Mouse (Mus musculus) thymus, adult 2 months (tissue): ENCODE results near the gene 2010109A12Rik. TPM values are rescaled to one million over a fixed set of nuclear protein-coding genes. Genes with fewer than 3 reads are reported as not detected.

Experiments used
- DNase-seq: peaks from one replicate; pipeline ENCODE4 v3.0.0; 2021
- H3K27ac ChIP-seq: fragments of 200-500 bp; 2 replicates; pipeline ENCODE4 v1.5.1; 2012; ENCODE audit warnings: low read length, control low read depth; ENCODE audit not compliant: control insufficient read depth, insufficient read depth
- H3K27me3 ChIP-seq: fragments of 200-500 bp; 2 replicates; pipeline ENCODE4 v1.6.1; 2012; ENCODE audit warnings: mild to moderate bottlenecking, low read length, moderate library complexity, mixed read lengths; ENCODE audit not compliant: control insufficient read depth, insufficient read depth
- H3K36me3 ChIP-seq: fragments of 200-500 bp; 2 replicates; pipeline ENCODE4 v1.6.1; 2012; ENCODE audit warnings: mild to moderate bottlenecking, low read length, moderate library complexity; ENCODE audit not compliant: control insufficient read depth, insufficient read depth
- H3K4me1 ChIP-seq: fragments of 200-500 bp; replicated peaks from 2 replicates; pipeline ENCODE4 v1.6.1; 2012; ENCODE audit warnings: low read length; ENCODE audit not compliant: control insufficient read depth, insufficient read depth
- H3K4me3 ChIP-seq: fragments of 200-500 bp; 2 replicates; pipeline ENCODE4 v1.5.1; 2012; ENCODE audit warnings: mild to moderate bottlenecking, low read length, control low read depth, moderate library complexity; ENCODE audit not compliant: control insufficient read depth, insufficient read depth
- CTCF ChIP-seq: fragments of 200-500 bp; IDR thresholded peaks from 2 replicates; pipeline ENCODE4 v1.5.1; 2012; ENCODE audit warnings: mild to moderate bottlenecking, control low read depth, low read length, moderate library complexity, borderline replicate concordance; ENCODE audit not compliant: control insufficient read depth, poor library complexity, insufficient read depth; ENCODE audit errors: extremely low read depth
- POLR2A ChIP-seq: fragments of 200-500 bp; IDR thresholded peaks from 2 replicates; pipeline ENCODE4 v1.6.1; 2012; ENCODE audit warnings: mild to moderate bottlenecking, low read length, control low read depth, moderate library complexity; ENCODE audit not compliant: control insufficient read depth, poor library complexity, insufficient read depth; ENCODE audit errors: extremely low read depth
- WGBS: fragments of 180-500 bp; shearing (Covaris S2); methylation state at CpG from one replicate; pipeline ENCODE4 v1.1.7; 2018; 5-methylcytosine and 5-hydroxymethylcytosine counted together
- polyA plus RNA-seq: library from polyadenylated mRNA; depleted of rRNA; stranded (reverse); fragments of >200 nt; gene quantifications from 2 replicates; pipeline ENCODE4 v1.2.3, GENCODE M21; 2012; rRNA removed

The 2010109A12Rik gene
- polyA plus RNA-seq, 1 experiment: 0.34 TPM

DNA sequence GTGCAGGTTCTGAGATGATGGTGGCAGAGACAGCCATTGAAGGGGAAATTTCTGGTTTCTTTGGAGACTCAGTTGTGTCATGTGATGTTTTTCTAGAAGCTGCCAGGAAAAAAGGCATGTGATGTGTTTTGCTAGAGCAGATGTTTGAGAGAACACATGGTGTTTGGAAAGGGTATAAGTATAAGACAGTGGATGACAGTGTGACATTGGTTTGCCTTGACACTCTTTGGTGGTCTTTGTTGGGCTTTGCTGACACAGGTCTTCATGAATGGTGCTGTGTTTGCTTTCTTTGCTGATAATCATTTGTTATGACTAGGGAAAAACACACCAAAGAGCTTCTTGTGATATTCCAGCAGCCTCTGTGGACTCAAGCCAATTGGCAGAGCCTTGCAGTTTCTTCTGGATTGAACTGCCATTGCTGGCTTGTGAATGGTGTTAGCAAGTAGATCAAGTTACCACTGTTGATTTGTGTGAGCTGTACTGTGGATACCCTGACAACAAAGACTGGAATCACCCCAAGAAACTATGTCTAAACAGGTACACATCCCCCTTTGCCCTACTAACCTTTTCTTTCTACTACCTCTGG lies 50.6 kb downstream of the 2010109A12Rik start:
- no peaks in the 10 kb centered on the region for H3K36me3 ChIP-seq
- no peak for TF ChIP-seq POLR2A
- TF ChIP-seq CTCF: no peak
- no peak for DNase-seq

DNA sequence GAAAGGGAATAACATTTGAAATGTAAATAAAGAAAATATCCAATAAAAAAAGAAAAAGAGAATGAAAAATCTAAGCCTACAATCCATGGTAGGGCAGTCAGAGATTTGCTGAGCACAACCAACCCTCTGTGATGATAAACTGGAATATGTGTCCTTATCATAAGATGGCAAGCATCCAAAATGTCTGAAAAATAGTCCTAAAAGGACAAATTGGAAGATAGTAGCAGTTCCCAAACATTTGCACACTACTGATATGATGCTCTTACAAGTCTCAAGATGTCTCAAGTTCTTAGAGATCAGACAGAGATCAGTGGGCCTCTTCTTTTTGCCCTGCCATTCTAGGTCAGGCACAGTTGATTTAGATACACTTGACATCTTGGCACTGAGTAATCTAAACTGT lies 53.0 kb downstream of the 2010109A12Rik start:
- Histone ChIP-seq H3K27me3 (no peaks in the 10 kb centered on the region), H3K4me1 (peaks cover 9% of the 10 kb centered on the region), H3K27ac (no peak overlapping the region), H3K36me3 (no peaks in the 10 kb centered on the region), H3K4me3 (no peak overlapping the region)
- no peak for DNase-seq
- TF ChIP-seq CTCF: no peak
- no peak for TF ChIP-seq POLR2A

More for the DNA sequence above, 50.6 kb downstream of the 2010109A12Rik start:
- Histone ChIP-seq H3K4me1 (no peaks in the 10 kb centered on the region), H3K4me3 (no peak overlapping the region), H3K27me3 (no peaks in the 10 kb centered on the region), H3K27ac (no peak overlapping the region; the same call in 1 of the 2 replicates)

DNA sequence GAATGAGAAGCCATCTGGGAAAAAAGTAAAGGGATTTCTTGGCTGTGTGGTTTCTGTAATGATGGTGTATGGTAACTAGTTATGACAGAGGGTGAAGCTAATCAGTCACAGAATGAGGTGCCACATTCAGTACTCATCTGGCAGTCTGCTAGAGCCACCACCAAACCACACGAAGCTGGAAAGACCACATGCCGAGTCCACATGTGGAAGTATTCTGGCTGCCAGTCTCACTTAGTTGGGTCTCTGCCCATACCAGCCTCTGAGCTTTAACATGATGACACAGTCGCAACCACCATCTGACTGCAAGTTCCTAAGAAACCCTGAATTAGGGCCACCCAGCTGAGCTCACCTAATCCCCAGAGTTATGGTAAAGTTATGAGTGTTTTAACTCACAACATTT lies 54.7 kb downstream of the 2010109A12Rik start:
- Histone ChIP-seq H3K27me3 (no peaks in the 10 kb centered on the region), H3K27ac (no peak overlapping the region), H3K4me1 (peaks cover 16% of the 10 kb centered on the region), H3K36me3 (no peaks in the 10 kb centered on the region), H3K4me3 (no peak overlapping the region)
- no peak for DNase-seq
- WGBS: 69% methylated on average over 3 of the region's 3 CpGs
- TF ChIP-seq POLR2A (no peak), CTCF (no peak)

DNA sequence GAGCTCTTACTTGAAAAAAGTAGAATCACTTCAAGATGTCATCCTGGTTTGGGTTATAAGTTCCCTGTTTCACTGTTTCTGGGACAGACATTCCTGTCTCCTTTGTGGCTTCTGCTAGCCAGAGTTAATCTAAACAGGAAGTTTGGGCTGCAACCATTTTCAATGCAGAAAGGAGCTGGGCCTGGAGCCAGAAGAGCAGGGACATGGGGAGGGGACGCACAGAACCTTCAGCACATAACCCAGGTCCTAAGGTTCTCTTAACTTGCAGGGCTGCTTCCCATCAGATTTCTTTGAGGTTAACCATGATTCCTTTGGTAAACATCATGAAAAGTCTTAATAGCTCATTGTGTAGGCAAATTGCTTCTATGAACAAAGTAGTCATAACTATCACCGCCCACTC lies 56.4 kb downstream of the 2010109A12Rik start:
- DNase-seq: no peak
- no peaks in the 10 kb centered on the region for H3K27me3 ChIP-seq
- 91% methylated on average over 2 of the region's 2 CpGs for WGBS
- peaks cover 16% of the 10 kb centered on the region for H3K4me1 ChIP-seq
- TF ChIP-seq POLR2A: no peak
- TF ChIP-seq CTCF: no peak
- peak overlapping the region; percentile 13; the same call in 1 of the 2 replicates for H3K27ac ChIP-seq
- H3K4me3 ChIP-seq: no peak overlapping the region
- no peaks in the 10 kb centered on the region for H3K36me3 ChIP-seq

Other genes starting within 250 kb of the 2010109A12Rik start
- gene Sowahb, start 161.5 kb upstream of the 2010109A12Rik start, polyA plus RNA-seq: 0.65 and 0.82 TPM in 2 replicates
- 39.0 and 48.9 TPM in 2 replicates for gene Sept11, start 113.1 kb upstream of the 2010109A12Rik start, polyA plus RNA-seq
- 121 and 155 TPM in 2 replicates for gene Ccni, start within 50 bp of the 2010109A12Rik start, polyA plus RNA-seq
- 78.4 and 142 TPM in 2 replicates for gene Ccng2, start 60.7 kb downstream of the 2010109A12Rik start, polyA plus RNA-seq